Mouse (Mus musculus) small intestine, adult 2 months (tissue): ENCODE data around the gene Foxo3. TPM values are rescaled to one million over a fixed set of nuclear protein-coding genes. Genes with fewer than 3 reads are reported as not detected.

ENCODE experiments used
- H3K27ac ChIP-seq: fragments of 200-500 bp; 2 replicates; pipeline ENCODE4 v1.5.1; 2012; ENCODE audit warnings: low read depth, low read length, control low read depth, inconsistent platforms; ENCODE audit not compliant: insufficient read depth
- H3K27me3 ChIP-seq: fragments of 200-500 bp; 2 replicates; pipeline ENCODE4 v1.6.1; 2012; ENCODE audit warnings: mild to moderate bottlenecking, moderate library complexity, low read length, inconsistent platforms; ENCODE audit not compliant: control insufficient read depth, insufficient read depth
- H3K36me3 ChIP-seq: fragments of 200-500 bp; 2 replicates; pipeline ENCODE4 v1.6.1; 2012; ENCODE audit warnings: mild to moderate bottlenecking, low read length, control low read depth, inconsistent platforms; ENCODE audit not compliant: control insufficient read depth, insufficient read depth
- H3K4me1 ChIP-seq: fragments of 200-500 bp; 2 replicates; pipeline ENCODE4 v1.6.1; 2012; ENCODE audit warnings: low read length, inconsistent platforms, mixed read lengths; ENCODE audit not compliant: control insufficient read depth, insufficient read depth, insufficient read length
- H3K4me3 ChIP-seq: fragments of 200-500 bp; 2 replicates; pipeline ENCODE4 v1.5.1; 2012; ENCODE audit warnings: low read depth, mild to moderate bottlenecking, control low read depth, inconsistent platforms, low read length, moderate library complexity
- CTCF ChIP-seq: fragments of 200-500 bp; IDR thresholded peaks from 2 replicates; pipeline ENCODE4 v1.5.1; 2012; ENCODE audit warnings: low read depth, mild to moderate bottlenecking, control low read depth, inconsistent platforms, low read length, moderate library complexity, mixed read lengths; ENCODE audit not compliant: insufficient replicate concordance, insufficient read length; ENCODE audit errors: extremely low read depth
- POLR2A ChIP-seq: fragments of 200-500 bp; IDR thresholded peaks from 2 replicates; pipeline ENCODE4 v1.6.1; 2012; ENCODE audit warnings: low read depth, mild to moderate bottlenecking, control low read depth, inconsistent platforms, low read length, moderate library complexity
- WGBS: fragments of 180-500 bp; shearing (Covaris S2); methylation state at CpG from one replicate; pipeline ENCODE4 v1.1.7; 2018; 5-methylcytosine and 5-hydroxymethylcytosine counted together
- polyA plus RNA-seq: library from polyadenylated mRNA; depleted of rRNA; stranded (reverse); fragments of >200 nt; gene quantifications from 2 replicates; pipeline ENCODE4 v1.2.3, GENCODE M21; 2012

Gene Foxo3
- polyA plus RNA-seq, 1 experiment, result 49.5 TPM

DNA sequence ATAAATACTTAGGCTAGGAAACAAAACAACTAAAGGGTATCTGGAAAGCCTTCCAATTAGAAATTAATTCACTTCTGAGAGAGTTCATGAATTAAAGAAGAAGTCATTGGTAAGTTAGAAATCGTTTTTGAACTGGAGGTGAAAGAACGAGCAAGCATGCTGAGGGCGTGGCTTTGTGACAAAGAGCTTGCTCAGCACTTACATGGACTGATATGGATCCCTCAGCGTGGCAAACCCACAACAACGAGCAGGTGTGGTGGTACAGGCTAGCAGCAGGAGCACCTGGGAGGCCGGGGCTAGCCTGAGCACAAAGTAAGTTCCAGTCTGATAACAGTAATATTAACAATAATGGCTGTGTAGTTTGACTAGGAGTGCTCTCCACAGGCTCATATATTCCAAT is 41.2 kb downstream of the Foxo3 start:
- Histone ChIP-seq H3K4me3 (no peak overlapping the region), H3K36me3 (no peaks in the 10 kb centered on the region), H3K27me3 (no peaks in the 10 kb centered on the region), H3K27ac (no peak overlapping the region), H3K4me1 (peaks cover 19% of the 10 kb centered on the region)
- TF ChIP-seq POLR2A (no peak), CTCF (no peak)
- WGBS, result 47% methylated on average over 6 of the region's 6 CpGs

DNA sequence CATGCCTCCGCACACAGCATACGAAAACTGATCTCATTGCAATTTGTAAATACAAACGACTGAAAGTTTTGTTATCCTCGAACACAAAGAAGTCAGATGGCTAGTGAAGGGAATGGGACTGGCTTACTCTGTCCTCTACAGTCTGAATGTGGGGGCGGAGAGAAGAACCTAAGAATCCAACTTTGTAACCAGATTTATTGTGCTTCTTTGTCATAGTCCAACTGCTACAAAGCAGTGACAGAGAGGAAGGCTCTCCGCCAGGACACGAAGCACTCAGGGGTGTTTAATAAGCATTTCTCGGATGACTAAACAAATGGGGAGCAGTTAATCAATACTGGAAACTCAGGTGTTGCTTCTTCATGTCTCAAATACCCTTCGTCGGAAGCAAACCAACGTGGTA is 43.6 kb downstream of the Foxo3 start:
- Histone ChIP-seq H3K27me3 (no peaks in the 10 kb centered on the region), H3K4me1 (peaks cover 19% of the 10 kb centered on the region; the same call in 1 of the 2 replicates), H3K36me3 (no peaks in the 10 kb centered on the region), H3K27ac (no peak overlapping the region), H3K4me3 (no peak overlapping the region)
- 85% methylated on average over 11 of the region's 11 CpGs for WGBS
- TF ChIP-seq CTCF (no peak), POLR2A (no peak)

DNA sequence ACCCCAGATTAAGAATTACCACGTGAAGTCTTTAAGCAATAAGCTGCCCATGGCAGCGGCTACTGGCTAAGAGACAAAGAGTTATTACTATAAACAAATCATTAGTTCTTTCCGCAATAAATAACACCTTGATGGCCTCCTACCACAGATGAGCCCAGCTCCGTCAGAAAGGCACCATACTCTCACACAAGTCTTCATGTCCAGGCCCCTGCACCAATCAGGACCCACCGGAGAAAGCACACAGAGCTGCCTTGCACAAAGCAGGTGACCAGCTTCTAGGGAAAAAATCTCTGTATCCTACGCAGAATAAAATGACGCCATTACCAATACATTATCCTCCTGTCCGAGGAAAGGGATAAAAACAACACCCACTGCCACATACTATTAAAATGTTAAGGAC is 44.7 kb downstream of the Foxo3 start:
- peaks cover 19% of the 10 kb centered on the region; the same call in 1 of the 2 replicates for H3K4me1 ChIP-seq
- WGBS, result 88% methylated on average over 8 of the region's 8 CpGs
- H3K36me3 ChIP-seq, result no peaks in the 10 kb centered on the region
- no peak for TF ChIP-seq POLR2A
- no peak for TF ChIP-seq CTCF
- H3K4me3 ChIP-seq, result no peak overlapping the region
- no peaks in the 10 kb centered on the region for H3K27me3 ChIP-seq
- no peak overlapping the region for H3K27ac ChIP-seq

DNA sequence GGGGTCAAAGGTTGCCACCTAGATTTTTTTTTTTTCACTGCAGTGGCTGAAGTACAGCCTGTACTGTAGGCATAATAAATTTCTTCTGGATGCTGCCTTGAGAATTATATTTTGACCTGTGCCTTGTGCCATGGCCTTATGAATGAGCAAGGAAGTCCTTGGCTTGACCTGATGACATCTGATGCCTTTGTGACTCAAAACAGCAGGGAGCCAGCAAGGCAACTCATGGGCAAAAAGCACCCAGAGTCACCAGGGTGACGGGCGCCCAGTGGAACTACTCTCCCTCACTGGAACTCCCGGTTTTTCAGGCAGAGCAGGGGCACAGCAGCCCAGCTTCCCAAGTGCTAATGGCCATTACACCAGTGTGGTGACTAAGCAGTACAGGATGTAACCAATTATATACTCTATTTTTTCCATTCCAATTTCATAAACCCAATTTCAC is 45.4 kb downstream of the Foxo3 start:
- TF ChIP-seq POLR2A (no peak), CTCF (no peak)
- Histone ChIP-seq H3K27me3 (no peaks in the 10 kb centered on the region), H3K27ac (peak overlapping the region; percentile 48), H3K4me3 (no peak overlapping the region), H3K4me1 (peaks cover 22% of the 10 kb centered on the region), H3K36me3 (no peaks in the 10 kb centered on the region)
- 76% methylated on average over 3 of the region's 3 CpGs for WGBS

DNA sequence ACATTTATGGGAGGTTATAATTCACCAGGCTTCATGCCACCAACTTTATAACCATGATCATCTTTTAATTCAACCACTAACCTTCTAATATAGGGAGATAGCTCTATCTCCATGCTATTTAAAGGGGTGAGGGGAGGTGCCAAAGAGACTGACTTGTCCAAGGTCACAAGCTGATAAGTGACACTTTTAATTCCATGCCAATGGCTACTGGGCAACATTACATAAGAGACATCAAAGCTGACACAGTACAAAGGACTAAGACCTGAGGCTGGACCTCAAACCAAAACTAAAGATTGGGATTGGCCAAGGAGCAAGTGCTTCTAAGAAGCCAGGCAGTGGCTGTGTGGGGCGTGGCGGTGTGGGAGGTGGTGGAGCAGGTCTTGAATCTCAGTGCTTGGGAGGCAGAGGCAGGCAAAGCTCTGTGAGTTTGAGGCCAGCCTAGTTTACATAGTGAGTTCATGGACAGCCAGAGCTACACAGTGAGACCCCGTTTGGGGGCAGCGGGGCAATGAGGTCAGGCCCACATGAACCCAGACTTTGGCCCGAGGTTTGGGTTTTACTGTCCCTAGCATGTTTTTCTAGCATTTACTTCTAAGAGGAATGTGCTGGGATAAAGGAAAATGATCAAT is 46.0 kb downstream of the Foxo3 start:
- Histone ChIP-seq H3K4me1 (peaks cover 27% of the 10 kb centered on the region), H3K36me3 (no peaks in the 10 kb centered on the region), H3K27me3 (no peaks in the 10 kb centered on the region), H3K27ac (peak overlapping the region; percentile 91), H3K4me3 (no peak overlapping the region)
- TF ChIP-seq POLR2A (no peak), CTCF (no peak)
- 67% methylated on average over 5 of the region's 5 CpGs for WGBS

DNA sequence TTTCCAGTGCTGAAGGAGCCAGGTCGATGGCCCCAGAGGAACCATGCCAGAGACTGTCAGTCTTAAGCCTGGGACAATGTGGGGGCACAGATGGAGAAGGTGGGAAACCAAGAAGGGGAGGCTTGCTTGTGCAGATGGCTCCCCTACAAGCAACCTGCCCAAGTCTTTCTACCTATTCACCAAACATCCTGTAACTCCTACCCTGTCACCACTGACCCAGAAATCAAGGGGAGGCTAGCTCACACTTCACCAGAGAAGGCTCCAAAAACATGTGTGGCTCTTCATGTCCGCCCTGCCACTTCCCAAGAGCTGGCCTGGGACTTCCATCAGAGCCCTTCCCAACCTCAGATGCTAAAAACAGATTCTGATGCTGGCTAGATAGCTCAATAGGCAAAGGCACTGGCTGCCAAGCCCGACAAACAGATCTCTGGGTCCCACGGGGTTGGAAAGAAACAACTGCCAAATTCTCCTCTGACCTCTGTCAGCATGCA is 48.8 kb downstream of the Foxo3 start:
- no peak overlapping the region for H3K27ac ChIP-seq
- no peak overlapping the region for H3K4me3 ChIP-seq
- no peaks in the 10 kb centered on the region for H3K36me3 ChIP-seq
- H3K4me1 ChIP-seq, result peaks cover 30% of the 10 kb centered on the region
- TF ChIP-seq POLR2A (no peak), CTCF (no peak)
- 64% methylated on average over 4 of the region's 4 CpGs for WGBS
- H3K27me3 ChIP-seq, result no peaks in the 10 kb centered on the region

DNA sequence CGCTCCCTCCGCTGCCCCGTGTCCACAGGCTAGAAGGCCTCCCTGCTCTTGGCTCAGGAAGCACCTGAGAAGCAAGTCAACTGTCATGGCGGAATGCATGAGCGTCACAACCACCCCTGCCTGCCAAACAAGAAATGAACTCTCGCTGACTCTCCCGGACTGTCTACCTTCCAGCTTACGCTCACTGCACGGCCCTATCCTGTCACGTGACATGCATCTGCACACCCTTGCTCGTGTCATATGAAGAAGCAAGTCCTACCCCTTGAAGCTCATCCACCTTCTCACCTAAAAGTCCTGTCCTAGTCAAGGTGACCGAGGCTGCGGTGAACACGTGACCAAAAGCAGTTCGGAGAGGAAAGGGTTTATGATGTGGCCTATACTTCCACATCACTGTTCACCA is 50.4 kb downstream of the Foxo3 start:
- no peak overlapping the region for H3K27ac ChIP-seq
- TF ChIP-seq CTCF, result no peak
- no peak for TF ChIP-seq POLR2A
- WGBS, result 95% methylated on average over 15 of the region's 15 CpGs

More for the DNA sequence above, 50.4 kb downstream of the Foxo3 start:
- Histone ChIP-seq H3K36me3 (no peaks in the 10 kb centered on the region), H3K4me1 (peaks cover 25% of the 10 kb centered on the region), H3K4me3 (no peak overlapping the region), H3K27me3 (no peaks in the 10 kb centered on the region)
